Mouse (Mus musculus) frontal cortex, adult (tissue): ENCODE data around the gene Smg5.
A peak's percentile ranks its signal among the peaks of the same experiment; 100 is the strongest.
"Not testable (repeated sequence)": the region's sequence is repeated elsewhere in the genome, so short reads cannot be mapped to it uniquely, and the experiment has no call there.

ENCODE experiments used
- ATAC-seq: cut with Nextera tagmentation; 2 replicates; pipeline ENCODE4 v1.9.2; 2017; ENCODE audit warnings: mild to moderate bottlenecking, moderate library complexity, mixed read lengths; ENCODE audit not compliant: low TSS enrichment

Gene Smg5

GRCm38 (mm10) chr3:88352907-88353306 is 16.8 kb downstream of the Smg5 start:
- no peak for ATAC-seq

- no peak for ATAC-seq
These were observed 18.5 kb downstream of the Smg5 start for GRCm38 (mm10) chr3:88354396-88355165.

GRCm38 (mm10) chr3:88359584-88359983 is 23.5 kb downstream of the Smg5 start:
- ATAC-seq: no peak

GRCm38 (mm10) chr3:88359989-88360388 is 23.9 kb downstream of the Smg5 start:
- ATAC-seq: no peak

- ATAC-seq: no peak
These were observed 25.0 kb downstream of the Smg5 start for GRCm38 (mm10) chr3:88361096-88361495.

- no peak for ATAC-seq
These were observed 25.7 kb downstream of the Smg5 start for GRCm38 (mm10) chr3:88361612-88362313.

- ATAC-seq: peak; percentile 32
These were observed 27.6 kb downstream of the Smg5 start for GRCm38 (mm10) chr3:88363700-88364099.

GRCm38 (mm10) chr3:88364337-88364736 is 28.3 kb downstream of the Smg5 start, which contains the start of gene Paqr6:
Gene Paqr6 (plus strand): TSS chr3:88364584.
- ATAC-seq: no peak

- peak; percentile 29; the same call in 1 of the 2 replicates for ATAC-seq
These were observed 29.8 kb downstream of the Smg5 start for GRCm38 (mm10) chr3:88365705-88366361.

- peak; percentile 76 for ATAC-seq
These were observed 30.9 kb downstream of the Smg5 start for GRCm38 (mm10) chr3:88366830-88367428.

GRCm38 (mm10) chr3:88367517-88367916 is 31.5 kb downstream of the Smg5 start:
- ATAC-seq: not testable (repeated sequence)

- ATAC-seq: not testable (repeated sequence)
These were observed 32.5 kb downstream of the Smg5 start for GRCm38 (mm10) chr3:88368511-88368910.

GRCm38 (mm10) chr3:88372643-88373042 is 36.6 kb downstream of the Smg5 start, which contains the start of gene Bglap3:
Gene Bglap3 (minus strand): TSS chr3:88372743.
- not testable (repeated sequence) for ATAC-seq

GRCm38 (mm10) chr3:88375750-88376626 is 39.9 kb downstream of the Smg5 start:
- peak; percentile 81 for ATAC-seq

GRCm38 (mm10) chr3:88376644-88377043 is 40.6 kb downstream of the Smg5 start:
- ATAC-seq: not testable (repeated sequence)

GRCm38 (mm10) chr3:88378599-88378998 is 42.5 kb downstream of the Smg5 start, which contains the start of gene Bglap2:
Gene Bglap2 (minus strand): TSS chr3:88378699.
- not testable (repeated sequence) for ATAC-seq

GRCm38 (mm10) chr3:88381389-88382315 is 45.6 kb downstream of the Smg5 start:
- peak; percentile 90 for ATAC-seq

- ATAC-seq: not testable (repeated sequence)
These were observed 46.3 kb downstream of the Smg5 start for GRCm38 (mm10) chr3:88382383-88382782.

GRCm38 (mm10) chr3:88384364-88384763 is 48.3 kb downstream of the Smg5 start, which contains the start of gene Bglap:
Gene Bglap (minus strand): TSS chr3:88384464.
- ATAC-seq: no peak
